Mouse (Mus musculus): Measurements from ENCODE around the gene Scamp2. TPM values are rescaled to one million over a fixed set of nuclear protein-coding genes. Genes with fewer than 3 reads are reported as not detected.

The Scamp2 gene
- polyA plus RNA-seq, 1 experiment from 2014 or later, result 50.6 TPM

DNA sequence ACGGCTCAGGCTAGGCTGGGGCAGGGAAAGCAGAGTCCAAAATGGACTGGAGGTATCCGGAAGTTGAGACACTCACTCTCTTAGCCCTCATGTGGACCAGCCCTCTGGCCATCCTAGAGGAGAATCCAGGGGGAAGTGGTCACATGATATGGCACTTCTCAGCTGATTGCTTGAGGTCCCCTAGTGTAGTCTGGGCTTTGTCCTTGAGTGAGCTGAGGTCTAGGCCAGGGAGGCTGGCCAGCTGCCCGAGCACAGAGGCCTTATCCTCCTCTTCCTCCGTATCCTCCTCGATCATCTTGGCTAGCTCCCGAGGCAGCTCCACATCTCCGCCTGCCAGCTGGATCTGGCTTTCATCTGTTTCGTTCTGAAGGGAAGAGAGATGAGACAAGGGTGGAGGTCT lies 41.4 kb downstream of the Scamp2 start:
- Histone ChIP-seq H3K27me3 (replicated peaks) (peaks cover 7% of the 10 kb centered on the region; the same call in 1 of the 2 replicates), H3K9ac (no peak overlapping the region), H3K9me3 (no peaks in the 10 kb centered on the region), H3K4me2 (no peak overlapping the region), H3K36me3 (replicated peaks) (no peaks in the 10 kb centered on the region), H3K4me1 (peaks cover 32% of the 10 kb centered on the region), H3K4me3 (no peak overlapping the region), H3K27ac (no peak overlapping the region)
- WGBS, result 76% methylated on average over 8 of the region's 8 CpGs
- no peak for ATAC-seq (replicated peaks)

DNA sequence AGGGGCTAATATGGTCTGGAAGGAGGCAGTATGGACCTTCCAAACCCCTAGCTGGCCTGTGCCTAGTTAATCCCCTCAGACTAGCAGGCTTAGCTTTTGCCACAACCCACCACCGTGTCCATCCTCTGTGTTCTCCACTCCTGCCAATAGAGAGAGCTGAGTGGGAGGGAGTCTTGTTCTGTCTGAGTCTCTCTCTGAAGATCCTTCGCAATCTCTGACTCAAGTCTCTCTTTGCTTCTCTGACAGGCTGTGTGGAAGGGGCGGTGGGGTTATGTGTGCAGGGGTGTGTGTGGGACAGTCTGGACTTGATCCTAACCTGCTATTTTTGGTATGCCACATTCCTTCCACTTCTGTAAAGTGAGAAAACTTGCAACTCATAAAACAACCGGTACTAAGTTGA lies 44.1 kb downstream of the Scamp2 start:
- peaks cover 9% of the 10 kb centered on the region; the same call in 1 of the 2 replicates for H3K27me3 ChIP-seq (replicated peaks)
- H3K4me1 ChIP-seq, result peaks cover 21% of the 10 kb centered on the region
- H3K4me3 ChIP-seq, result no peak overlapping the region
- no peak overlapping the region for H3K27ac ChIP-seq
- ATAC-seq (replicated peaks), result no peak
- no peaks in the 10 kb centered on the region for H3K9me3 ChIP-seq
- no peak overlapping the region for H3K9ac ChIP-seq
- H3K4me2 ChIP-seq, result no peak overlapping the region
- no peaks in the 10 kb centered on the region for H3K36me3 ChIP-seq (replicated peaks)
- 64% methylated on average over 4 of the region's 4 CpGs for WGBS

- Histone ChIP-seq H3K4me1 (peaks cover 22% of the 10 kb centered on the region), H3K4me3 (no peak overlapping the region), H3K27ac (no peak overlapping the region), H3K4me2 (no peak overlapping the region), H3K9ac (no peak overlapping the region), H3K27me3 (replicated peaks) (peaks cover 9% of the 10 kb centered on the region; the same call in 1 of the 2 replicates), H3K36me3 (replicated peaks) (no peaks in the 10 kb centered on the region), H3K9me3 (no peaks in the 10 kb centered on the region)
- WGBS, result 9% methylated on average over 9 of the region's 9 CpGs
- no peak for ATAC-seq (replicated peaks)
Observed at GRCm38 (mm10) chr9:57605503-57605902, 44.8 kb downstream of the Scamp2 start.

GRCm38 (mm10) chr9:57606139-57606851 lies 45.6 kb downstream of the Scamp2 start, which contains the start of gene Cplx3:
Gene Cplx3, minus strand, starts transcription at chr9:57606281.
- H3K27ac ChIP-seq, result no peak within 1 kb of the TSS
- no peaks in the 10 kb centered on the region for H3K36me3 ChIP-seq (replicated peaks)
- H3K9me3 ChIP-seq, result no peaks in the 10 kb centered on the region
- peak; percentile 51; the same call in 1 of the 2 replicates for ATAC-seq (replicated peaks)
- H3K4me1 ChIP-seq, result peaks cover 23% of the 10 kb centered on the region
- H3K4me3 ChIP-seq, result peak within 1 kb of the TSS; percentile 21
- peaks cover 9% of the 10 kb centered on the region; the same call in 1 of the 2 replicates for H3K27me3 ChIP-seq (replicated peaks)
- WGBS, result 3% methylated on average over 24 of the region's 24 CpGs
- peak within 1 kb of the TSS; percentile 52 for H3K4me2 ChIP-seq
- H3K9ac ChIP-seq, result peak within 1 kb of the TSS; percentile 3; the same call in 1 of the 2 replicates

- Histone ChIP-seq H3K9me3 (no peaks in the 10 kb centered on the region), H3K4me1 (peaks cover 23% of the 10 kb centered on the region), H3K27me3 (replicated peaks) (peaks cover 9% of the 10 kb centered on the region; the same call in 1 of the 2 replicates), H3K9ac (no peak overlapping the region), H3K36me3 (replicated peaks) (no peaks in the 10 kb centered on the region), H3K4me3 (no peak overlapping the region), H3K27ac (no peak overlapping the region), H3K4me2 (no peak overlapping the region)
- WGBS, result 61% methylated on average over 3 of the region's 3 CpGs
- no peak for ATAC-seq (replicated peaks)
Observed at GRCm38 (mm10) chr9:57609803-57610202, 49.1 kb downstream of the Scamp2 start.

GRCm38 (mm10) chr9:57610359-57610826 lies 49.6 kb downstream of the Scamp2 start:
- no peak overlapping the region for H3K27ac ChIP-seq
- peaks cover 9% of the 10 kb centered on the region; the same call in 1 of the 2 replicates for H3K27me3 ChIP-seq (replicated peaks)
- no peak for ATAC-seq (replicated peaks)
- H3K4me2 ChIP-seq, result no peak overlapping the region
- H3K9me3 ChIP-seq, result no peaks in the 10 kb centered on the region
- 42% methylated on average over 3 of the region's 3 CpGs for WGBS
- H3K9ac ChIP-seq, result no peak overlapping the region
- H3K4me3 ChIP-seq, result no peak overlapping the region
- no peaks in the 10 kb centered on the region for H3K36me3 ChIP-seq (replicated peaks)
- peaks cover 20% of the 10 kb centered on the region for H3K4me1 ChIP-seq

- H3K36me3 ChIP-seq (replicated peaks), result no peaks in the 10 kb centered on the region
- H3K9ac ChIP-seq, result no peak overlapping the region
- ATAC-seq (replicated peaks), result no peak
- no peaks in the 10 kb centered on the region for H3K9me3 ChIP-seq
- no peak overlapping the region for H3K4me2 ChIP-seq
- H3K27me3 ChIP-seq (replicated peaks), result no peaks in the 10 kb centered on the region
- no peak overlapping the region for H3K4me3 ChIP-seq
- no peak overlapping the region for H3K27ac ChIP-seq
- WGBS, result 83% methylated on average over 7 of the region's 7 CpGs
- peaks cover 8% of the 10 kb centered on the region; the same call in 1 of the 2 replicates for H3K4me1 ChIP-seq
Observed at GRCm38 (mm10) chr9:57612587-57612986, 51.8 kb downstream of the Scamp2 start.

DNA sequence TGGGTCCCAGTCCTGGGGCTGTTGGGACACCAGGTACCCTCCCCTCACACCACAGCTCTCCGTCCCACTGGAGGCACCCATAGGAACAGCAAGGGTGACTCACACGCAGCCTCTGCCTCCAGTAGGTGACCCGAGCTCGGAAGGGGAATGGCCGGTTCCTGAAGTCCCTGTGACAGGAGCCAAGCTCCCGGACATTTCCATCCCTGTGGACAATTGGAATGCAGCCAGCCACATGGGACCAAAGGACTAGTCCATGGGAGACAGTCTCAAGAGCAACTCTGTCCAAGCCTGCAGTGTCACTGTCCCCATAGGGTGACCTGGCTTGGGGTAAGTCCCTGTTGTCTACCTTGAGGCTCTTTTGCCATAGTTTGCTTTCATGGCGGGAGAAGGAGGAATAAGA lies 53.2 kb downstream of the Scamp2 start:
- 81% methylated on average over 7 of the region's 7 CpGs for WGBS
- H3K4me3 ChIP-seq, result no peak overlapping the region
- H3K27me3 ChIP-seq (replicated peaks), result no peaks in the 10 kb centered on the region
- H3K9ac ChIP-seq, result no peak overlapping the region
- no peak overlapping the region for H3K27ac ChIP-seq
- no peaks in the 10 kb centered on the region for H3K9me3 ChIP-seq
- H3K4me1 ChIP-seq, result peaks cover 8% of the 10 kb centered on the region; the same call in 1 of the 2 replicates
- no peak overlapping the region for H3K4me2 ChIP-seq
- H3K36me3 ChIP-seq (replicated peaks), result no peaks in the 10 kb centered on the region
- no peak for ATAC-seq (replicated peaks)

DNA sequence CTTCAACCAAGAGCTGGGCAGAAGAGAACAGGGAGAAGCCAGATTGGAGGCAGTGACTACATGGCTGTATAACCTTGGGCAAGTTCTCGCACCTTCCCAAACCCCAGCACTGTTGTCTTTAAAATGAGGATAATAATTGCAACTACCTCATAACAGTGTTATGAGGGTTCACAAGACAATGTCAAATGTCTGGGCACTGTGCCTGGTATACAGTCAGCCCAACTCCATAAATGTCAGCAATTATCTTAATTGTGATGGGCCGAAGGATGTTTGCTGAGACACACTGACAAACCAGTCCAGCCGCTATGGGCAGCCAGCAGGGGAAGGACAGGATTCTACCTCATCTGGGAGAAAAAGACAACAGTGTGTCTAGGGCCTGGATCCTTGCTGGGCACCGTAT lies 54.0 kb downstream of the Scamp2 start:
- ATAC-seq (replicated peaks), result no peak
- H3K4me2 ChIP-seq, result no peak overlapping the region
- no peak overlapping the region for H3K27ac ChIP-seq
- no peak overlapping the region for H3K4me3 ChIP-seq
- no peak overlapping the region for H3K9ac ChIP-seq
- no peaks in the 10 kb centered on the region for H3K9me3 ChIP-seq
- no peaks in the 10 kb centered on the region for H3K36me3 ChIP-seq (replicated peaks)
- WGBS, result 89% methylated on average over 4 of the region's 4 CpGs
- no peaks in the 10 kb centered on the region for H3K27me3 ChIP-seq (replicated peaks)
- peaks cover 8% of the 10 kb centered on the region; the same call in 1 of the 2 replicates for H3K4me1 ChIP-seq

- WGBS, result 75% methylated on average over 8 of the region's 8 CpGs
- H3K4me2 ChIP-seq, result no peak overlapping the region
- no peaks in the 10 kb centered on the region for H3K4me1 ChIP-seq
- no peak for ATAC-seq (replicated peaks)
- H3K27me3 ChIP-seq (replicated peaks), result no peaks in the 10 kb centered on the region
- H3K4me3 ChIP-seq, result no peak overlapping the region
- no peak overlapping the region for H3K27ac ChIP-seq
- no peak overlapping the region for H3K9ac ChIP-seq
- H3K36me3 ChIP-seq (replicated peaks), result no peaks in the 10 kb centered on the region
- no peaks in the 10 kb centered on the region for H3K9me3 ChIP-seq
Observed at GRCm38 (mm10) chr9:57617556-57618169, 56.9 kb downstream of the Scamp2 start.

GRCm38 (mm10) chr9:57618854-57619253 lies 58.1 kb downstream of the Scamp2 start:
- Histone ChIP-seq H3K9ac (no peak overlapping the region), H3K9me3 (no peaks in the 10 kb centered on the region), H3K4me2 (no peak overlapping the region), H3K27ac (no peak overlapping the region), H3K4me1 (no peaks in the 10 kb centered on the region), H3K4me3 (no peak overlapping the region), H3K36me3 (replicated peaks) (no peaks in the 10 kb centered on the region), H3K27me3 (replicated peaks) (no peaks in the 10 kb centered on the region)
- 84% methylated on average over 8 of the region's 8 CpGs for WGBS
- ATAC-seq (replicated peaks), result no peak

DNA sequence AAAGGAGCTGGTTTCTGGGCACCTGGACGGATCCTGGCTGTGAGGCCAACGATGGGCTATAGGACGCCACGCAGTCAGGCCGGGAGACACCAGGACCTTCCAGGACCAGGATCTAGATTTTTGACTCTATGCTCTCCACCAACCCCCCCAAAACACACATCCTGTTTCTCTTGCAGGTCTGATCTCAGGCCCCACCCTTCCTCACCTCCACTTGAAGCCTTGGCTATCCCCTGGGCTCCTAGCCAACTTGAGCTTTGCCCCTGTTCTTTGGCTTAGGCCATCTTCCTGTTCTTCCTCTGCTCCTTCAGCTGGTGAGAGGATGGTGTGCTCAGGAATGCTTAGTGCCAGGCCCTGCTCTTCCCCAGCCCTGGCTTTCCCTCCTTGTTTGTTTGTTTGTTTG lies 59.9 kb downstream of the Scamp2 start, which contains the start of gene Lman1l:
TSS of gene Lman1l (minus strand) at position 101 of the 400 bp plus-strand sequence.
- no peak within 1 kb of the TSS for H3K27ac ChIP-seq
- WGBS, result 95% methylated on average over 5 of the region's 5 CpGs
- H3K4me2 ChIP-seq, result no peak within 1 kb of the TSS
- no peaks in the 10 kb centered on the region for H3K27me3 ChIP-seq (replicated peaks)
- ATAC-seq (replicated peaks), result no peak
- no peak within 1 kb of the TSS for H3K9ac ChIP-seq
- no peaks in the 10 kb centered on the region for H3K36me3 ChIP-seq (replicated peaks)
- no peak within 1 kb of the TSS for H3K4me3 ChIP-seq
- no peaks in the 10 kb centered on the region for H3K4me1 ChIP-seq
- no peaks in the 10 kb centered on the region for H3K9me3 ChIP-seq

Data from midbrain, embryonic 15.5 days (tissue).